Mouse (Mus musculus): ENCODE results near the gene Unk.
"Not testable (repeated sequence)": the region's sequence is repeated elsewhere in the genome, so short reads cannot be mapped to it uniquely, and the experiment has no call there.

Unk gene

DNA sequence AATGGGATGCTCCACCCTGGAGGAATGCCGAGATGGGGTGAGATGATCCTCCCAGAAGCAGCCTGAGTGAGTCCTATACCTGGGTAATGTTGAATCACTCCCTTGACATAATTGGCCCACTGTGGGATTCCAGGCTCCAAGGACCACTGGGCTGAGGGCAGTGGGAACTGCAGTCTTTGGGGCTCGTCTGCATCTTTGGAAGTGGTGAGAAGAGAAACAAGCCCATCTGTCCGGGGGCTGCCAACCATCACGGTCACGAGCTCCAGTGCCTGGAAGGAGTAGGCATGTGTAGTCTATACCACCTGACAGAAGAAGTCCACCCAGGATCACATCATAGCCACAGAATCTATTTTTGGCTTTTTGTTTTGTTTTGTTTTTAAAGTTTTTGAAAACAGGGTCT, 19.2 kb upstream of the Unk start:
- DNase-seq: no peak

DNA sequence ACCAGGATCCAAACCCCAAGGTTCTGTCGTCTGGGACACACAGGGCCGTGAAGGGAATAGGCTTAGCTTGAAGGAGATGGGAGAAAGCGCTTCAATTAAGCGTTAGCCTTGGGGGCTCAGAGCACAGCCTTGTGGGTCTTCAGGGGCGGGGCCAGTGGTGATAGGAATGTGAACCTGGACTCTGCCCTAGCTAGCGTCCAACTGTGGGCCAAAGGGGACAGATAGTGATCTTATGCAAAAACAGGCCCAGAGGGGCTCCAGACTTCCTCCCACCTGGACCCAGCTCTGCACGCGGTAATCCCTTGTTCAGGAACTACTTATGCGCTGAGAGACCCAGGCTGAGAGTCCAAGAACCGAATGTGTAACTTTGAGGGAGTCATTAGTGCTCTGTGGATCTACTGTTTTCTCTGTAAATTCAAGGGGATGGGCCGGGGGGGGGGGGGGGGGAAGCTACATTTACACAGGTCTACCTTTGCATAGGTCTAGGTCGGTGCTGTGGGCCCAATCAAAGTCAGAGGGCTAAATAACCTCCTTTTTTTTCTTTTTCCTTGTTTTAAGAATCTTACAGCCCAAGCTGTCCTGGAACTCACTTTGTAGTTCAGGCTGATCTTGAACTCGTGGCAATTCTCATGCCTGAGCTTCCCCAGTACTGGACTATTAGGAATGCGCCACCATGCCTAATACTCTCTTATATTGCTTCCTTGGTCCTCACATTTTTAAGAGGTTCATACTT, 18.4 kb upstream of the Unk start:
- no peak for DNase-seq

DNA sequence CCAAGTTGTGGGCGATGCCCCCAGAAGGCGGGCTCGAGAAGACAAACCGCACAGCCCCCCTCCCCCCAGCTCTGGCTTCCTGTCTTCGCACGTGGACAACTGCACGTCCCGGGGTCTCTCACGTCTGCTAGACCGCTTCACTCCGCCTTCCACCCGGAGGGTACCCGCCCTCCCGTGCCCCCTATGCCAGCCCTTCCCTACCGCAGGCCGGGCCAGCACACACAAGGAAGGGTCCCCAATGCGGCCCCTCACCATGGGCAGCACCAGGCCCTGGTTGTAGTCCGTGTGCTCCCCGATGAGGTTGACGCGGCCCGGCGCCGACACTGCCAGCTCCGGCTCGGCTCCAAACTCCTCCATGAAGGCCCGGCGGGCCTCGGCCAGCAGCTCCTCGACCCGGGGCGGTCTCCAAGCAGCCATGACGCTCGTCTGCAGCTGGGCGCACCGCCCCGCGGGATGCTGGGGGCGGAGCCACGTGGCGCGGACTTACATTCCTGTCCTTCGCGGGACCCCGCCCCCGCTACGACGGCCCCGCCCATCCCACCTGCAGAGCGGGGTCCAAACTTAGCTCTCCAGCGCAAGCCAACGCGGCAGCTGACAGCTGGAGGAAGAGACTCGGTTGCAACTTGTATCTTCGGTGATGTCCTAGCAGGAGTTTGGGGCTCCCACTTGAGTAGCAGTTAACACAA, 17.7 kb upstream of the Unk start, which contains the start of gene Galk1:
Galk1 (minus strand) TSS at position 458 of the 686 bp plus-strand sequence.
- peak; percentile 65 to 74 for DNase-seq

DNA sequence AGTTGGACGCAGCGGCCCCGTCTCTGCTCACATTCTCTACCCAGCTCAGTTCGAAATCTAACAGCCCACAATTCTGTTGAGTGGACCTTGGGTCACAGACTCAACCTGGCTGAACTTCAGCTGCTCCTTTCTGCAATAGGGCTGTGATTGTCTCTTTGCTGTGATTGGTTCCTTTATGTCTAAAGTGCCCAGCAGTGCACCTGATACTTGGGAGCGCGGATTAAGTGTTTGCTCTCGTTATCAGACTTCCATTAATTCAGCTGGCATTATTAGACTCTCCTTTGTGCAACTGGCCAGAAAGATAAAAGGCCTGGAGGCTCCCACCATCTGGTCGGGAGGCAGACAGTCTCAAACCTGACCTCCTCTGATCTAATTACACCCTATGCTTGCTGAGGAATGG, 15.3 kb upstream of the Unk start:
- no peak for DNase-seq

GRCm38 (mm10) chr11:116018106-116018505, 12.0 kb upstream of the Unk start:
- peak; percentile 69 to 70 for DNase-seq

DNA sequence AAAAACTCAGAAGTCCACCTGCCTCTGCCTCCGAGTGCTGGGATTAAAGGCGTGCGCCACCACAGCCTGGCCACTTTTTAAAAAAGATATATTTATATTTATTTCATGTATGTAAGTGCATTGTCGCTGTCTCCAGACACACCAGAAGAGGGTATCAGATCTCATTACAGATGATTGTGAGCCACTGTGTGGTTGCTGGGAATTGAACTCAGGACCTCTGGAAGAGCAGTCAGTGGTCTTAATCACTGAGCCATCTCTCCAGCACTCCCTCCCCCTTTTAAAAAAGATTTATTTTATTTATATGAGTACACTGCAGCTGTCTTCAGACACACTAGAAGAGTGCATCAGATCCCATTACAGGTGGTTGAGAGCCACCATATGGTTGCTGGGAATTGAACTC, 11.3 kb upstream of the Unk start:
- DNase-seq: not testable (repeated sequence)

DNA sequence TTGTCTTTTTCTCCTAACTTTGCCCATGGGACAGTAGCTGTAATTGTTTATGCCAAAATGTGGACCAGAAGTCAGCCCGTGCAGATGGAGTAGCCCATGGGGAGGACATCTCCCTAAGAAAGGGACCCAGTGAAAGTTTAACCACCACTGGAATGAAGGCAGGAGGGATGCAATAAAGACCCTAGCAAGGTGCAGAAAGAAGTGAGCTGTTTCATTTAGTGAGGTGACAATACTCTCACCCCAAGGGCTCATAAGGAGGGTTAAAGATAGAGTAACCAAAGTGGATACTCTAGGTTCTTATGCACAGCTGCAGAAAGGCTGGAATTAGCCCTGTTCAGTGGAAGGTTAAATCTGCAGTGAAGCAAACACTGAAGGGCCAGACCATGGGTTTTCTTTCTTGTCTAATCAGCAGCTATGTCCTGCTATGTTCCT, 10.7 kb upstream of the Unk start:
- no peak for DNase-seq

- DNase-seq: no peak
Observed at GRCm38 (mm10) chr11:116019976-116020411, 10.1 kb upstream of the Unk start.

DNA sequence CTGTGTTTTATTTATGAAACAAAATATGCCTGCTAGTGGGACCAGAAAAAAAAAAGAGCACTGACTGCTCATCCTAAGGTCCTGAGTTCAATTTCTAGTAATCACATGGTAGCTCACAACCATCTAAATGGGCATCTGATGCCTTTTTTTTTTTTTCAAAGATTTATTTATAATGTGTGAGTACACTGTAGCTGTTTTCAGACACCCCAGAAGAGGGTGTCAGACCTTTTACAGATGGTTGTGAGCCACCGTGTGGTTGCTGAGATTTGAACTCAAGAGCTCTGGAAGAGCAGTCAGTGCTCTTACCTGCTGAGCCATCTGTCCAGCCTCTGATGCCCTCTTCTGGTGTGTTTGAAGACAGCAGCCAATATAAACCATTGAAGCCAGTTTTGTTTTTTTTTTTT, 9.6 kb upstream of the Unk start:
- no peak for DNase-seq

- no peak for DNase-seq
Observed at GRCm38 (mm10) chr11:116021328-116022220, 8.5 kb upstream of the Unk start.

DNA sequence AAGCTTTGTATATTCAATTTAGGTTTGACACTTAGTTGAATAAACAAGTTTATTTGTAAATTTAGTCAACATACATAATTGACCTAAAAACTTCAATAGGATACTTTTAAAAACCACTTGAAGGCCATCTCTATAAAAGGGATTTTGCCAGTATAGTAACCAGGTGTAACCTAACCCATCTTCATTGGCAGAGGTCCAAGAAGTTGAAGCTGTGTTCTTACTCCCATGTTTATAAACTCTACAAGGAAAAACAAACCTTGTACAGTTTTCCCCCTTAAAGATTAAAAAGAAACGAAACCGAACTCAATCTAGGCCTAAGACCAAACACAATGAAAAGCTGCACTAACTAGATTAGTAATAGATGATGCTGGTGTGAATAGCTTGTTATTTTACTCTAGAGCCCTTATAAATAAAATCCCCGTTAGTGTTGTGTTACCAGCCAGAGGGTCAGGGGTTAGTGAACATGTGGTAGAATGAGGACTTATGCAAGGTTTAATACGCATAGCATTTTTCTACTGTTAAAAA, 7.8 kb upstream of the Unk start:
- DNase-seq: no peak

GRCm38 (mm10) chr11:116023074-116023770, 6.9 kb upstream of the Unk start:
- not testable (repeated sequence) for DNase-seq

GRCm38 (mm10) chr11:116023771-116024355, 6.3 kb upstream of the Unk start:
- DNase-seq: peak; percentile 85 to 88

DNA sequence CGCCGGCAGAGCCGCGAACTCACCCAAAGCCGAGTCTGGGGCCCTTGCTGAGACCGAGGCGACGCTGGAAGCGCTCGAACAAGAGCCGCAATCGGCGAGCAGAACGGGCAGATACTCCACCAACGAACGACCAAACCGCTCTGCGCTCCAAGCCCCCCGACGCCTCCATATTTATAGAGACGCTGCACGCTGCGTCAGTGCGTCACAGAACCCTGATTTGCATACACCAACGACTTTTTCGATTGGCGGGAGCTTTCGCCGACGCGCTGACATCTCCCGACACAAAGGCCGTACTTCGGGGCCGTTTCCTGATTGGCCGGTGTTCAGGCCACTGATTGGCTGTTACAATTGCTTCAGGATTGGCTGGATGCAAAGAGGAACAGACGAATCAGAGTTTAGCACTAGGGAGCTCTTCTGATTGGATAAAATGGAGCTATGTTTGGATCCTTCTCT, 5.7 kb upstream of the Unk start:
- DNase-seq: peak; percentile 91 to 97

DNA sequence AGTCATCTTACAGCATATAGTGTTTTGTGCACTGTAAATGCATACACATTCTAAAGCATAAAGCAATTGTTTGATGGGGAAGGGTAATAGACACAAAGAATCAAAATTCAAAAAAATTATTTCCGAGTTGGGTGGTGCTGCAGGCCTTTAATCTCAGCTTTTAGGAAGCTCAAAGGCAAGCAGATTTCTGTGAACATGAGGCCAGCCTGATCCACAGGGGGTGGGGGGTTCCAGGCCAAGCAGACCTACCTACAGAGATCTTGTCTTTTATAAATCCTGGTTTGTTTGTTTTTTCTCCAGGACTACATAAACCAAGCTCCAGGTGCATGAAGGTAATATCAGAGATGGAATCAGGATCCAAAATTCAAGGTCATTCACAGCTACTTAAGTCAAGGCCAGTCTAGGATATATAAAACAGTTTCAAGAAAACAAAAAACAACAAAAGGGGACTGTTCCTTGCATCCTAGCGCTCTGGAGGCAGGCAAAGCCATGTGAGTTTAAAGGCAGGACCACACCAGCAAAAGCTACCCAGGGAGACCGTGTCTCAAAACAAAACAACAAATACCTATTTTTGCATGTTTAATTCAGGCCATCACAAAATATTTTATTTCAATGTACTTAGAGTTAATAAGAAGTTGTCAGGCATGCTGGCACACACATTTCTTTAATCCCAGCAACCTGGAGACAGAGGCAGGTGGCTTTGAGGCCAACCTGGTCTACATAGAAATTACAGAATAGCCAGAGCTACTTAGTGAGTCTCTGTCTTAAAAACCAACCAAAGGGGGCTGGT, 4.9 kb upstream of the Unk start:
- no peak for DNase-seq

DNA sequence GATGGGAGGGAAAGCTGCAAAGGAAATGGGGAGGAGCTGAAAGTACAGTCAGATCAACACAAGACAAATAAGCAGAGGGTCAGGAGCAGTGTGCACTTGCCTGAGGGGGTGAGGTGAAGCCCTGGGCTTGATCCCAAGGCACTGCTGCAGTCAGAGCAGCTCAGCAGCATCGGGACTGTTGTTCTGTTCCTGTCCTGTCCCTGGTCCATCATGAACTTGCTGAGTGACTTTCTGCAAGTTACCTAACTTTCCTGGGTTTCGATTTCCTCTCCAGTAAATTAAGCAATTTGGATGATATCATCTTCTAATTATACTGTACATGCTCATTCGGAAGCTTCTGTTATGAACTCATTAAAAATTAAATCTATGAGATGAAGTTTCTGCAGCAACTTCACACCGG, 2.4 kb upstream of the Unk start, which contains the start of gene H3f3b:
H3f3b (minus strand) TSS at position 207 of the 400 bp plus-strand sequence.
- DNase-seq: no peak

GRCm38 (mm10) chr11:116028177-116028865, 1.8 kb upstream of the Unk start:
- DNase-seq: no peak

- DNase-seq: no peak
Observed at GRCm38 (mm10) chr11:116029086-116029865, 846 bp upstream of the Unk start.
